Mouse (Mus musculus): ENCODE data around the gene Spag7. TPM values are rescaled to one million over a fixed set of nuclear protein-coding genes. Genes with fewer than 3 reads are reported as not detected.
A peak's percentile ranks its signal among the peaks of the same experiment; 100 is the strongest.

Spag7 gene
- polyA plus RNA-seq, 1 experiment from 2014 or later, result 177 TPM

- no peak overlapping the region for H3K4me3 ChIP-seq (ENCODE audit: control insufficient read depth in 1 of 2, insufficient read depth in 1 of 2, low read depth in 1 of 2, low read length in 2 of 2)
- no peaks in the 10 kb centered on the region for H3K27me3 ChIP-seq (ENCODE audit: control insufficient read depth, insufficient read depth, low read length)
- no peak overlapping the region for H3K9ac ChIP-seq (ENCODE audit: low read length)
- WGBS, result 90% methylated on average over 8 of the region's 8 CpGs
- H3K4me2 ChIP-seq (ENCODE audit: low read length), result no peak overlapping the region
- H3K27ac ChIP-seq (replicated peaks in 1 of 2; ENCODE audit: control insufficient read depth in 1 of 2, insufficient read depth in 1 of 2, low read depth in 2 of 2, low read length in 2 of 2), result no peak overlapping the region
- H3K36me3 ChIP-seq (ENCODE audit: control insufficient read depth, insufficient read depth, low read length), result peaks cover 73% of the 10 kb centered on the region
- peaks cover 29 to 41% of the 10 kb centered on the region in 2 experiments for H3K4me1 ChIP-seq (ENCODE audit: control insufficient read depth in 2 of 2, insufficient read depth in 2 of 2, low read length in 2 of 2)
- no peaks in the 10 kb centered on the region for H3K9me3 ChIP-seq (ENCODE audit: control insufficient read depth, low read length)
- ATAC-seq (ENCODE audit: insufficient number of reproducible peaks, insufficient read depth, low FRiP score, low read depth), result no peak
These were observed 8.6 kb downstream of the Spag7 start for GRCm38 (mm10) chr11:70660571-70660970.

GRCm38 (mm10) chr11:70658942-70659341, 10.3 kb downstream of the Spag7 start:
- Histone ChIP-seq H3K4me3 (ENCODE audit: control insufficient read depth in 1 of 2, insufficient read depth in 1 of 2, low read depth in 1 of 2, low read length in 2 of 2) (no peak overlapping the region), H3K4me2 (ENCODE audit: low read length) (peak overlapping the region; percentile 90), H3K9ac (ENCODE audit: low read length) (peak overlapping the region; percentile 99), H3K4me1 (ENCODE audit: control insufficient read depth in 2 of 2, insufficient read depth in 2 of 2, low read length in 2 of 2) (peaks cover 29 to 39% of the 10 kb centered on the region in 2 experiments), H3K27me3 (ENCODE audit: control insufficient read depth, insufficient read depth, low read length) (no peaks in the 10 kb centered on the region), H3K9me3 (ENCODE audit: control insufficient read depth, low read length) (no peaks in the 10 kb centered on the region), H3K36me3 (ENCODE audit: control insufficient read depth, insufficient read depth, low read length) (peaks cover 56% of the 10 kb centered on the region), H3K27ac (replicated peaks in 1 of 2; ENCODE audit: control insufficient read depth in 1 of 2, insufficient read depth in 1 of 2, low read depth in 2 of 2, low read length in 2 of 2) (no peak overlapping the region)
- ATAC-seq (ENCODE audit: insufficient number of reproducible peaks, insufficient read depth, low FRiP score, low read depth), result no peak
- WGBS, result 51% methylated on average over 7 of the region's 8 CpGs

DNA sequence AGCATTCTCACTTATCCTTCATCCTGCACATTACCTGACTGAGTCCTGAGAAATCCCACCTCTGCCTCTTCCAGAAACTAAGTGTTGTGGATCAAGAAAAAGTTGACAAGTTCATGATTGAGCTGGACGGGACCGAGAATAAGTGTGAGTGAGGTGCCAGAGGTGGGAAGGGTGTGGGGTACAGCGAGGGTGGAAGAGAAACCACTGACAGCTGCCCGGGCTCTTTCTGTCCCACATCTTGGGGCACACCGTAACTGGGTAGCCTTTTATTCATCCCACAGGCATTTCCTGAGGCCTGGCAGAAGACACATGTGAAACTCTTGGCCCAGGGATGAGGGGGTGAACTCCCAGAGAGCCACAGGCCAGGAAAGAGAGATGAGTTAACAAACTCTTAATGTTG, 10.7 kb downstream of the Spag7 start:
- WGBS, result 79% methylated on average over 5 of the region's 5 CpGs
- Histone ChIP-seq H3K36me3 (ENCODE audit: control insufficient read depth, insufficient read depth, low read length) (peaks cover 52% of the 10 kb centered on the region), H3K9ac (ENCODE audit: low read length) (peak overlapping the region; percentile 99), H3K4me2 (ENCODE audit: low read length) (peak overlapping the region; percentile 90), H3K4me1 (ENCODE audit: control insufficient read depth in 2 of 2, insufficient read depth in 2 of 2, low read length in 2 of 2) (peaks cover 29 to 39% of the 10 kb centered on the region in 2 experiments), H3K27me3 (ENCODE audit: control insufficient read depth, insufficient read depth, low read length) (no peaks in the 10 kb centered on the region), H3K9me3 (ENCODE audit: control insufficient read depth, low read length) (no peaks in the 10 kb centered on the region), H3K4me3 (ENCODE audit: control insufficient read depth in 1 of 2, insufficient read depth in 1 of 2, low read depth in 1 of 2, low read length in 2 of 2) (peak overlapping the region; percentile 79 to 97; a peak in 3 of 4 replicates), H3K27ac (replicated peaks in 1 of 2; ENCODE audit: control insufficient read depth in 1 of 2, insufficient read depth in 1 of 2, low read depth in 2 of 2, low read length in 2 of 2) (no peak overlapping the region)
- no peak for ATAC-seq (ENCODE audit: insufficient number of reproducible peaks, insufficient read depth, low FRiP score, low read depth)

DNA sequence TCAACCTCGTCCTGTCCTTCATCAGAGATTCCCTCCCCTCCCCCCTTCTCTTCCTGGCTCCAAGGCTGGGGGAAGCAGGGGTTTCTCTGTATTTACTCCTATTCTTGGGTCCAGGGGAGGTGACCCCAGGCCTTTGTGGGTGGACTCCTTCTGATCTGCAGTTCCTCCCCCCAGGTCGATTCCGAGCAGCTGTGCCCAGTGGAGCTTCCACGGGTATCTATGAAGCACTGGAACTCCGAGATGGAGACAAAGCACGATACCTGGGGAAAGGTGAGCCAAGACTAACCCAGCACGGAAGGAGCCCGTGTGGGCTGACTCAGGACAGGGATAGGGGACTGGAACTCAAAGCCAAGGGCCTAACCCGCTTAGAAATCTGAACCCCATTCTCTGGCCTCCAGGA, 11.2 kb downstream of the Spag7 start:
- Histone ChIP-seq H3K9me3 (ENCODE audit: control insufficient read depth, low read length) (no peaks in the 10 kb centered on the region), H3K4me3 (ENCODE audit: control insufficient read depth in 1 of 2, insufficient read depth in 1 of 2, low read depth in 1 of 2, low read length in 2 of 2) (peak overlapping the region; percentile 79 to 97), H3K4me1 (ENCODE audit: control insufficient read depth in 2 of 2, insufficient read depth in 2 of 2, low read length in 2 of 2) (peaks cover 29 to 37% of the 10 kb centered on the region in 2 experiments), H3K9ac (ENCODE audit: low read length) (peak overlapping the region; percentile 99), H3K27me3 (ENCODE audit: control insufficient read depth, insufficient read depth, low read length) (no peaks in the 10 kb centered on the region), H3K36me3 (ENCODE audit: control insufficient read depth, insufficient read depth, low read length) (peaks cover 49% of the 10 kb centered on the region), H3K27ac (replicated peaks in 1 of 2; ENCODE audit: control insufficient read depth in 1 of 2, insufficient read depth in 1 of 2, low read depth in 2 of 2, low read length in 2 of 2) (peak overlapping the region; percentile 85 to 98; a peak in 3 of 4 replicates), H3K4me2 (ENCODE audit: low read length) (peak overlapping the region; percentile 90)
- ATAC-seq (ENCODE audit: insufficient number of reproducible peaks, insufficient read depth, low FRiP score, low read depth), result no peak
- 47% methylated on average over 9 of the region's 9 CpGs for WGBS

- no peaks in the 10 kb centered on the region for H3K9me3 ChIP-seq (ENCODE audit: control insufficient read depth, low read length)
- ATAC-seq (ENCODE audit: insufficient number of reproducible peaks, insufficient read depth, low FRiP score, low read depth), result no peak
- peaks cover 32 to 40% of the 10 kb centered on the region in 2 experiments for H3K4me1 ChIP-seq (ENCODE audit: control insufficient read depth in 2 of 2, insufficient read depth in 2 of 2, low read length in 2 of 2)
- H3K9ac ChIP-seq (ENCODE audit: low read length), result peak overlapping the region; percentile 99
- peaks cover 49% of the 10 kb centered on the region for H3K36me3 ChIP-seq (ENCODE audit: control insufficient read depth, insufficient read depth, low read length)
- H3K27me3 ChIP-seq (ENCODE audit: control insufficient read depth, insufficient read depth, low read length), result no peaks in the 10 kb centered on the region
- H3K27ac ChIP-seq (replicated peaks in 1 of 2; ENCODE audit: control insufficient read depth in 1 of 2, insufficient read depth in 1 of 2, low read depth in 2 of 2, low read length in 2 of 2), result peak overlapping the region; percentile 85 to 98
- H3K4me2 ChIP-seq (ENCODE audit: low read length), result peak overlapping the region; percentile 90
- WGBS, result 29% methylated on average over 6 of the region's 6 CpGs
- peak overlapping the region; percentile 79 to 97 for H3K4me3 ChIP-seq (ENCODE audit: control insufficient read depth in 1 of 2, insufficient read depth in 1 of 2, low read depth in 1 of 2, low read length in 2 of 2)
These were observed 11.6 kb downstream of the Spag7 start for GRCm38 (mm10) chr11:70657573-70657972.

- Histone ChIP-seq H3K4me1 (ENCODE audit: control insufficient read depth in 2 of 2, insufficient read depth in 2 of 2, low read length in 2 of 2) (peaks cover 35 to 46% of the 10 kb centered on the region in 2 experiments), H3K9me3 (ENCODE audit: control insufficient read depth, low read length) (no peaks in the 10 kb centered on the region), H3K9ac (ENCODE audit: low read length) (peak within 1 kb of the TSS; percentile 99), H3K4me2 (ENCODE audit: low read length) (peak within 1 kb of the TSS; percentile 90), H3K27ac (replicated peaks in 1 of 2; ENCODE audit: control insufficient read depth in 1 of 2, insufficient read depth in 1 of 2, low read depth in 2 of 2, low read length in 2 of 2) (peak within 1 kb of the TSS; percentile 85 to 98), H3K4me3 (ENCODE audit: control insufficient read depth in 1 of 2, insufficient read depth in 1 of 2, low read depth in 1 of 2, low read length in 2 of 2) (peak within 1 kb of the TSS; percentile 79 to 97), H3K36me3 (ENCODE audit: control insufficient read depth, insufficient read depth, low read length) (peaks cover 49% of the 10 kb centered on the region), H3K27me3 (ENCODE audit: control insufficient read depth, insufficient read depth, low read length) (no peaks in the 10 kb centered on the region)
- peak; percentile 54 for ATAC-seq (ENCODE audit: insufficient number of reproducible peaks, insufficient read depth, low FRiP score, low read depth)
- 9% methylated on average over 3 of the region's 3 CpGs for WGBS
These were observed 12.3 kb downstream of the Spag7 start, which contains the start of gene Eno3 for GRCm38 (mm10) chr11:70656964-70657363. Gene Eno3, plus strand, starts transcription at chr11:70657202.

DNA sequence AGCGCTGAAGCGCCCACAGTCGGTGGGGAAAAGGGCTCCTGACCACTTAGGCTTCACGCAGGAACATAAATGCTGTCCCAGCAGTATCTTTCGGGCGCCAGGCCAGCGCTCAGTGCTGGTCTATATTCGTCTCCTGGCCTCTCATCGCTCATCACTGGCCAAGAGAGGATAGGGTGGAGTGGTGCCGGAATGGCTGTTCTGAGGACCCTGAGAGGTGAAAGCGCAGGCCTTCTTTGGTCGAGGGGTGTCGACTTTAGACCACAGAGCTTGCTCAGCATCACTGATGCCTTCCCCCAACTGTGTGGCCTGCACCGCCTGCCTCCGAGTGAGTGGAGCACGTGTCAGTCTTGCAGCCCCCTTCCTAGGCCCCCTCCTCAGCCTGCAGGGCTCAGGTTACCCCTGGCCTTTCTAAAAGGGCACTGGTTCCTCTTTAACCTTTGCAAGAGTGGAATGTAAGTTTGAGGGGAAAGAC, 12.7 kb downstream of the Spag7 start:
- Histone ChIP-seq H3K4me2 (ENCODE audit: low read length) (peak overlapping the region; percentile 90), H3K36me3 (ENCODE audit: control insufficient read depth, insufficient read depth, low read length) (peaks cover 49% of the 10 kb centered on the region), H3K4me3 (ENCODE audit: control insufficient read depth in 1 of 2, insufficient read depth in 1 of 2, low read depth in 1 of 2, low read length in 2 of 2) (peak overlapping the region; percentile 79 to 97), H3K4me1 (ENCODE audit: control insufficient read depth in 2 of 2, insufficient read depth in 2 of 2, low read length in 2 of 2) (peaks cover 36 to 50% of the 10 kb centered on the region in 2 experiments), H3K27me3 (ENCODE audit: control insufficient read depth, insufficient read depth, low read length) (no peaks in the 10 kb centered on the region), H3K9ac (ENCODE audit: low read length) (peak overlapping the region; percentile 99), H3K27ac (replicated peaks in 1 of 2; ENCODE audit: control insufficient read depth in 1 of 2, insufficient read depth in 1 of 2, low read depth in 2 of 2, low read length in 2 of 2) (peak overlapping the region; percentile 85 to 98), H3K9me3 (ENCODE audit: control insufficient read depth, low read length) (no peaks in the 10 kb centered on the region)
- 3% methylated on average over 16 of the region's 16 CpGs for WGBS
- peak; percentile 60 for ATAC-seq (ENCODE audit: insufficient number of reproducible peaks, insufficient read depth, low FRiP score, low read depth)
